In the genomic region with DNA sequence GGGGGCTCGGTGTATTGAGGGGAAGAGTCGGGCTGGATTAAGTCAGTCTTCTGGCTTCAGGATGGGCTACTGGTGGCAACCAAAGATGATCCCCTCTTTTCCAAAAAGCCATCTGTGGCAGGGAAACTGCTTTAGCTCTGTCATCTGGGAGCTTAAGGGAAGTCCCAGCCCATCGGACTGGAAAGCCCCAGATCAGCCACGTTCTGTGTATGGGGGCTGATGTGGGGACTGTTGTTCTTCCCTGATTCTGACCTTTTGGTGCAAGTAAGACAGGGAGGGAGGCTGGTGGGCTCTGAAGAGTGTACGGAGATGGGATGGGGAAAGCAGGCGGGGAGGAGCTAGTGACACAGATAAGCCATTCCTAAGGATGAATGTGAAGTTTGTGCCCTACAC, we compare ENCODE assay signal across 8 mouse cellular contexts. TPM values are rescaled to one million over a fixed set of nuclear protein-coding genes. Genes with fewer than 3 reads are reported as not detected.
DNase-seq lines count a peak whose midpoint lies in the region; ATAC-seq and TF ChIP-seq lines count a peak whose summit lies in the region.

No protein-coding gene starts in this region.

- intact Hi-C loops in left cerebral cortex, adult 2 months (cut with DNase I) = no loop called here
- intact Hi-C loops in left cerebral cortex, postnatal 4 days (cut with DNase I) = no loop called here

- peak overlapping the region; percentile 54 for H3K4me2 ChIP-seq in embryonic facial prominence, embryonic 15.5 days (replicated peaks)
- peak overlapping the region; percentile 61 for H3K4me2 ChIP-seq in intestine, embryonic 15.5 days (replicated peaks)

- H3K4me1 ChIP-seq in embryonic facial prominence, embryonic 15.5 days = peaks cover 76% of the 10 kb centered on the region
- peaks cover 47% of the 10 kb centered on the region for H3K4me1 ChIP-seq in intestine, embryonic 15.5 days (replicated peaks)

- H3K9ac ChIP-seq in embryonic facial prominence, embryonic 15.5 days = no peak overlapping the region; the same call in 1 of the 2 replicates
- peak overlapping the region; percentile 32; the same call in 1 of the 2 replicates for H3K9ac ChIP-seq in intestine, embryonic 15.5 days

- H3K4me3 ChIP-seq in left cerebral cortex, adult 2 months = peak overlapping the region; percentile 22; the same call in 1 of the 2 replicates
- peak overlapping the region; percentile 29 for H3K4me3 ChIP-seq in embryonic facial prominence, embryonic 15.5 days (replicated peaks)
- H3K4me3 ChIP-seq in intestine, embryonic 15.5 days (replicated peaks) = peak overlapping the region; percentile 9; the same call in 1 of the 2 replicates

- no peak for TF ChIP-seq CTCF in left cerebral cortex, adult 2 months (IDR thresholded peaks at IDR 0.05)

- H3K36me3 ChIP-seq in embryonic facial prominence, embryonic 15.5 days = no peaks in the 10 kb centered on the region
- no peaks in the 10 kb centered on the region for H3K36me3 ChIP-seq in intestine, embryonic 15.5 days

- H3K9me3 ChIP-seq in embryonic facial prominence, embryonic 15.5 days (replicated peaks) = no peaks in the 10 kb centered on the region
- no peaks in the 10 kb centered on the region for H3K9me3 ChIP-seq in intestine, embryonic 15.5 days

- no peak for ATAC-seq in embryonic facial prominence, embryonic 15.5 days (ENCODE audit: insufficient number of reproducible peaks, low FRiP score, low TSS enrichment, low read depth)
- 0 out of 2 replicates have a peak, but pooled peaks have one; percentile 12 for ATAC-seq in intestine, embryonic 15.5 days

- no peak for DNase-seq in left cerebral cortex, adult 2 months (ENCODE audit: extremely low spot score in 1 of 2, low spot score in 2 of 2)
- no peak for DNase-seq in left cerebral cortex, postnatal 4 days
- peak; percentile 19 for DNase-seq in naive thymus-derived CD4-positive, alpha-beta T cell, adult 2 months (ENCODE audit: low read depth)
- no peak for DNase-seq in adipocyte (ENCODE audit: low spot score)
- no peak for DNase-seq in spleen, adult 12 weeks (ENCODE audit: low spot score)
- no peak for DNase-seq in right cerebral cortex, postnatal 25 days

- peak overlapping the region; percentile 75 for H3K27ac ChIP-seq in left cerebral cortex, adult 2 months
- peak overlapping the region; percentile 86 for H3K27ac ChIP-seq in embryonic facial prominence, embryonic 15.5 days (replicated peaks)
- peak overlapping the region; percentile 76 for H3K27ac ChIP-seq in intestine, embryonic 15.5 days

- 14% methylated on average over 6 of the region's 6 CpGs for WGBS in embryonic facial prominence, embryonic 15.5 days
- WGBS in intestine, embryonic 15.5 days = 15% methylated on average over 6 of the region's 6 CpGs

- no peaks in the 10 kb centered on the region for H3K27me3 ChIP-seq in embryonic facial prominence, embryonic 15.5 days
- no peaks in the 10 kb centered on the region for H3K27me3 ChIP-seq in intestine, embryonic 15.5 days (replicated peaks)

RNA-seq across cellular contexts. Expression of a gene that starts 22.6 kb away (rescaled TPM):
- 100 to 1,000 TPM; 114 to 121 TPM for total RNA-seq in left cerebral cortex, adult 2 months (2021)
- 100 to 1,000 TPM; 113 to 119 TPM for total RNA-seq in left cerebral cortex, postnatal 4 days (2021)
- polyA plus RNA-seq in embryonic facial prominence, embryonic 15.5 days (2015; fragmentation: Nextera tagmentation; extraction: Ambion mirVana) = 20.7 and 21.7 TPM in 2 replicates
- polyA plus RNA-seq in intestine, embryonic 15.5 days (2015; fragmentation: Nextera tagmentation; extraction: Ambion mirVana) = 16.4 and 17.3 TPM in 2 replicates

RNA-seq across cellular contexts. Expression of a gene that starts 48.9 kb away (rescaled TPM):
- total RNA-seq in left cerebral cortex, adult 2 months (2021) = 100 to 1,000 TPM; 120 to 129 TPM
- total RNA-seq in left cerebral cortex, postnatal 4 days (2021) = 100 to 1,000 TPM; 102 to 107 TPM
- polyA plus RNA-seq in embryonic facial prominence, embryonic 15.5 days (2015; fragmentation: Nextera tagmentation; extraction: Ambion mirVana) = 149 TPM in 2 replicates
- polyA plus RNA-seq in intestine, embryonic 15.5 days (2015; fragmentation: Nextera tagmentation; extraction: Ambion mirVana) = 69.9 and 72.4 TPM in 2 replicates

RNA-seq across cellular contexts. Expression of a gene that starts 49.0 kb away (rescaled TPM):
- 1 to 10 TPM; 4.6 to 7.4 TPM for total RNA-seq in left cerebral cortex, adult 2 months (2021)
- 10 to 100 TPM; 12.6 to 13.7 TPM for total RNA-seq in left cerebral cortex, postnatal 4 days (2021)
- 21.8 and 21.9 TPM in 2 replicates for polyA plus RNA-seq in embryonic facial prominence, embryonic 15.5 days (2015; fragmentation: Nextera tagmentation; extraction: Ambion mirVana)
- polyA plus RNA-seq in intestine, embryonic 15.5 days (2015; fragmentation: Nextera tagmentation; extraction: Ambion mirVana) = 18.2 and 20.5 TPM in 2 replicates
